Mouse (Mus musculus) left cerebral cortex, adult 2 months (tissue): ENCODE measurements around the gene Slc22a16. TPM values are rescaled to one million over a fixed set of nuclear protein-coding genes. Genes with fewer than 3 reads are reported as not detected.

Experiments used
- DNase-seq, 2 experiments: peaks; one replicate each; pipeline ENCODE4 v3.0.0; 2021 to 2022; ENCODE audit warnings: low spot score in 2 of 2, mixed read lengths in 1 of 2; ENCODE audit errors: extremely low spot score in 1 of 2
- H3K27ac ChIP-seq: fragments of 200-600 bp; 2 replicates; pipeline ENCODE4 v1.8.1; 2022
- H3K4me3 ChIP-seq: fragments of 200-600 bp; 2 replicates; pipeline ENCODE4 v1.8.1; 2022
- CTCF ChIP-seq: fragments of 200-600 bp; IDR thresholded peaks from 2 replicates; pipeline ENCODE4 v1.8.1; 2022; ENCODE audit warnings: antibody characterized with exemption, mild to moderate bottlenecking, moderate library complexity
- intact Hi-C: fragments of 180-260 bp; cut with DNase I; formaldehyde crosslinking; loops from one replicate; pipeline ENCODE4 v1.15.1; 2025
- long read RNA-seq, 2 experiments: library from polyadenylated mRNA; stranded (forward); transcript quantifications; one replicate each; pipeline ENCODE4 v2.0.0; 2021; ENCODE audit warnings: borderline mapping rate in 2 of 2
- total RNA-seq, 2 experiments: library from RNA; stranded (reverse); gene quantifications; 2 replicates each; pipeline ENCODE4 v1.2.3; 2021

The Slc22a16 gene
- not detected for total RNA-seq
- long read RNA-seq, experiment 1, result 0 reads
- long read RNA-seq, experiment 2, result 0 reads

DNA sequence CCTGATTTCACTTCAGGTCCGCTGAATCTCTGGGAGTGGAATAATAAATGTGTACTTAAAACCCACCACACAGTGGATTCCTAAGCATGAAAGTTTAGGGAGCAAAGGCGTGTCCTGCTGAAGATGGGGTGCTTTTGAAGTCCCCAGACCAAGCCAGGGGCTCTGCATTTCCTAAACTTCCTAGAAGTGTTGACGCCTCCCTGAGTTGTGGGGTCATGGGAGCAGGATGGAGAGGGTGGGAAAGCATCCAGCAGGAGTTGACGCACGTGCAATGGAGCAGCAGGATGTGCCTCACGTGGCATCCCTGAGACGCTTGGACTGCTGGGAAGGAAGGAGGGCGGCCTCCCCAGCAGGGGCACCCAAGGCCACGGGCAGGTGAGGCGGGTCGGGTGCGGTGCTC is at the start of gene Slc22a16:
Gene Slc22a16 (plus strand): TSS at position 301 of the 400 bp plus-strand sequence.
- no peak for DNase-seq
- intact Hi-C loops, result no loop called here
- no peak for TF ChIP-seq CTCF
- H3K4me3 ChIP-seq, result no peak within 1 kb of the TSS
- no peak within 1 kb of the TSS for H3K27ac ChIP-seq

- intact Hi-C loops, result loop anchor here (10.0 kb wide), 1 partner anchor 147 kb away; no protein-coding TSS in a partner anchor
- H3K27ac ChIP-seq, result peak overlapping the region; percentile 81
- peak in 1 of 2 experiments; percentile 14 for DNase-seq
- no peak overlapping the region for H3K4me3 ChIP-seq
- TF ChIP-seq CTCF, result no peak
Measured at GRCm38 (mm10) chr10:40521579-40521978, 48.6 kb upstream of the Slc22a16 start.

DNA sequence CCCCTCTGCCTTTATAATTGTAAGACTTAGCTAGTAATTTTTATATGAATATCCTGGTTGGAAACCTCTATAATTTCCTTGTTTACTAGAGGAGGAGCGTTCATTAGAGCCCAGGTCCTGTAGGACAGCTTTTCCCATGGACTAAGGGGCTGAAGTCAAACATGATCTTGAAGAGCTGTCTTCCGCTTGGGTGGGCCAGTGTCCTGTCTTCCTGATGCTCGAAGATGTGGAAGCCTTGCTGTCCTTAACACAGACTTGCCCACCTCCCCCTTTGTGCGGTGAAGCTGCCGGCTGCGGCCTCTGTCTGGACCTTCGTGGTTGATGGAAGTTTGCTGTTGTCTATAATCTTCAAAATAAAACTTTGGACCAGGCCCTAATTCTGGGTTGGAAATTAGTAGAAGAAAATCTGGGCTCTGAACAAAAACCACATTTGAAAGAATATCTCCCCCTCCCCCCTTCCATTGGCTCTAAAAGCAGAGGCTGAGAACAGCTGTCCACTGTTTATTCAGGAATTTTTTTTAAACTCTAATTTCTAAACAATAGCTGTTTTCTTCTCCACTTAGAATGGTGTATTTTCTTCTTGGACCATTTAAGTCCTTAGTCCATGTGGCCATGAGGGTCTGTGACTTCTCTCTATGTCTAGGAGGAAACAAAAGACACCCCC is 46.7 kb upstream of the Slc22a16 start:
- H3K27ac ChIP-seq, result peak overlapping the region; percentile 81
- DNase-seq, result no peak
- intact Hi-C loops, result loop anchor here (2.0 to 10.0 kb wide), 2 partner anchors 77 to 149 kb away; no protein-coding TSS in a partner anchor
- TF ChIP-seq CTCF, result no peak
- no peak overlapping the region for H3K4me3 ChIP-seq

- intact Hi-C loops, result loop anchor here (2.0 to 10.0 kb wide), 3 partner anchors 149 to 223 kb away; no protein-coding TSS in a partner anchor
- no peak overlapping the region for H3K4me3 ChIP-seq
- DNase-seq, result no peak
- no peak; the same call in 1 of the 2 replicates for TF ChIP-seq CTCF
- H3K27ac ChIP-seq, result peak overlapping the region; percentile 45; the same call in 1 of the 2 replicates
Measured at GRCm38 (mm10) chr10:40524032-40524806, 45.9 kb upstream of the Slc22a16 start.

GRCm38 (mm10) chr10:40524991-40525390 is 45.1 kb upstream of the Slc22a16 start:
- Histone ChIP-seq H3K4me3 (no peak overlapping the region), H3K27ac (no peak overlapping the region)
- DNase-seq, result peak in 1 of 2 experiments; percentile 53
- intact Hi-C loops, result loop anchor here (1.0 to 10.0 kb wide), 4 partner anchors 150 to 266 kb away; no protein-coding TSS in a partner anchor
- TF ChIP-seq CTCF, result peak; percentile 99

DNA sequence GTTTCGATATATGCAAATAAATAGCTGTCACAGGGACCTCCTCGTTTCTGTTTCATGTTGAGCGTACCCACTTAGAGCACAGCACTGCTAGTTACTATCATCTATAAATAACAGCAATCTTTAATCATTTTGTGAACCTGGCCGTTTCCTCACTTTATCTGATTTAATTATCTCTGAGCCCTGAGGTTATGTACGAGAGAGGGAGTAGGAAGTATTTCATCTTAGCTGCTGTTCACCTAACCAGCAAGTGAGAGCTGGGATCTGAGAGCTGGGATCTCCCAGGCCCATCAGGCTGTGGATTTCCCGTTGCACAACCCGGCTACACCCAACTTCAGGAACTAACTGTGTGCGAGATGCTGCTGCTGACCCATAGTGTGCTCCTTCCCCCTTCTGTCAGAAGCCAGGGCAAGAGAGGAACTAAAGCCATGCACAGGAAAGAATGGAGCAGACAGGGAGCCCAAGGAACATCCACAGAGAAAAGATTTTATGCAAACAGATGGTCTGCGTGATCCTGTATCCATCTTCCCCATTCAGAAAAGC is 44.5 kb upstream of the Slc22a16 start:
- H3K27ac ChIP-seq, result no peak overlapping the region
- no peak overlapping the region for H3K4me3 ChIP-seq
- no peak for TF ChIP-seq CTCF
- DNase-seq, result no peak
- intact Hi-C loops, result loop anchor here (1.0 to 10.0 kb wide), 4 partner anchors 151 to 266 kb away; no protein-coding TSS in a partner anchor

DNA sequence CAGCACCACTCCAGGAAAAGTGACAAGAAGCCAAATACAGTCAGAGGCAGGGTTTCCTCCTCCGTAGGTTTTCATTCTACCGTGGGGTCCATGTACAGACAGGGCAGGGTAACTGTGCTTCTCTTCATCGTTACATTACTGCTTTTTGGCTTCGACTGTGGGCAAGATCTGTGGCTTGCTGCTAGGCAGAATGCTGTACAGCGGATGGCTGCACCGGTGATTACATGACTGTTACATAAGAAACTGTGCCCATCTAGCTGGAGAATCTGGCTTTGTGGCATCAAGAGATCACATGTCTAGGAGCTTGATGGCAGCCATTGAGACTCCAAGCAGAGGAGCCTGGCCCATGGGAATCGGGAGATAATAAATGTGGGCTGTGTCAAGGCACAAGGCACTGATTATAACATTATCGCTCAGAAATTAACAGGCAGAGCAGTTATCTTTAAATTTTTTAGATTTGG is 43.8 kb upstream of the Slc22a16 start:
- intact Hi-C loops, result loop anchor here (10.0 kb wide), 1 partner anchor 152 kb away; no protein-coding TSS in a partner anchor
- no peak for TF ChIP-seq CTCF
- DNase-seq, result no peak
- no peak overlapping the region for H3K27ac ChIP-seq
- H3K4me3 ChIP-seq, result no peak overlapping the region

GRCm38 (mm10) chr10:40526986-40527385 is 43.1 kb upstream of the Slc22a16 start:
- no peak overlapping the region for H3K27ac ChIP-seq
- no peak for TF ChIP-seq CTCF
- intact Hi-C loops, result loop anchor here (10.0 kb wide), 1 partner anchor 152 kb away; no protein-coding TSS in a partner anchor
- no peak for DNase-seq
- H3K4me3 ChIP-seq, result no peak overlapping the region

DNA sequence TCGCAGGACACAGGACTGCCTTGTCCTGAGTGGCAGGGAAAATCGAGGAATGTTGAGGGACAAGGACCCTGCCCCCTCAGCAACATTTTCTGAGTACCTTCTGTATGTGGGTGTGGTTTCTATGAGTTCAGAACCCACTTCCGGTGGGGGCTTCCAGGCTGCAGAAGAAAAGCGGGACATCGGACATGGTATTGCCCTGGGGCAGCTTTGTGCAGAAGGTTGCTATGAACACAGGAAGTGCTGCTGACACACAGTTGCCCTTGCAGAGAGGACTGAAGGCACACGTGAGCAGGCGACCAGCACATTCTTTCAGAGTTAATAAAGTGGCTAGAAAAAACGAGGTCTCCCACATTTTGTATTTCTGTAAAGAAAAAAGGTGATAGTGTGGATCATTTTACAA is 42.6 kb upstream of the Slc22a16 start:
- Histone ChIP-seq H3K4me3 (no peak overlapping the region), H3K27ac (no peak overlapping the region)
- intact Hi-C loops, result loop anchor here (10.0 kb wide), 1 partner anchor 153 kb away; no protein-coding TSS in a partner anchor
- no peak for TF ChIP-seq CTCF
- no peak for DNase-seq

DNA sequence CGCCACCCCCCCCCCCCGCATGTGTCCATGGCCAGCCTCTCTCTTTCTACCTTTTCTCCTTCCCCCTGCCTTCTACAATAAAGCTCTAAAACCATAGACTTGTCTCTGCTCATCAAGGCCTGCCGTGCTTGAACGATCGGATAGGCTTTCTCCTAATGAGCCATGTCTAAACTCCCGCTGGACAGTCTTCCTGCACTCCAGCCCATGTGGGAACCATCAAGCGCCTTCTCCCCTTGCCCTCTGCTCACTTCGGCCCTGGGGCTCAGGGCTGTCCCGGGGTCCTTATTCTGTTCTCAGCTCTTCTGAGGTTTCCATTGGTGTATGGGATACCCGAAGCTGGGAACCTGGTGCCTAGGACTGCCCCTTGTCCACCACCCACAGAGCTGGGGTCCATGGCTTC is 41.5 kb upstream of the Slc22a16 start:
- Histone ChIP-seq H3K27ac (no peak overlapping the region), H3K4me3 (no peak overlapping the region)
- DNase-seq, result no peak
- intact Hi-C loops, result loop anchor here (10.0 kb wide), 1 partner anchor 154 kb away; no protein-coding TSS in a partner anchor
- TF ChIP-seq CTCF, result no peak

GRCm38 (mm10) chr10:40529617-40530016 is 40.5 kb upstream of the Slc22a16 start:
- H3K27ac ChIP-seq, result no peak overlapping the region
- TF ChIP-seq CTCF, result peak; percentile 63
- intact Hi-C loops, result loop anchor here (10.0 kb wide), 1 partner anchor 155 kb away; no protein-coding TSS in a partner anchor
- no peak overlapping the region for H3K4me3 ChIP-seq
- no peak for DNase-seq
